Mouse (Mus musculus): ENCODE data around the gene Sik1.

GRCm38 (mm10) chr17:31875326-31875930 is 19.8 kb upstream of the Sik1 start:
- TF ChIP-seq CTCF (IDR thresholded peaks at IDR 0.05; ENCODE audit: low read depth, low read length): no peak
- no peak for TF ChIP-seq POLR2A (IDR thresholded peaks at IDR 0.05; ENCODE audit: borderline replicate concordance, low read depth, low read length)
